Comparison of ENCODE assay signal across 14 mouse cellular contexts in genomic region chr16:37486826-37487612, GRCm38 (mm10). TPM values are rescaled to one million over a fixed set of nuclear protein-coding genes. Genes with fewer than 3 reads are reported as not detected.
DNase-seq lines count a peak whose midpoint lies in the region; ATAC-seq and TF ChIP-seq lines count a peak whose summit lies in the region.
"Had no signal": no experiment of that assay in that cellular context is flagged by ENCODE, and none has a peak within 500 bp of the region (broad histone marks: within the 10 kb centered on the region; RNA-seq: fewer than 3 reads in every experiment).

No protein-coding gene starts in this region.

- no peaks in the 10 kb centered on the region for H3K9me3 ChIP-seq in forebrain, embryonic 10.5 days
- H3K9me3 ChIP-seq in hindbrain, embryonic 16.5 days (ENCODE audit: control insufficient read depth, low read length): no peaks in the 10 kb centered on the region
- H3K9me3 ChIP-seq in neural tube, embryonic 13.5 days: no peaks in the 10 kb centered on the region
- H3K9me3 ChIP-seq in intestine, postnatal 0 days (ENCODE audit: control insufficient read depth): no peaks in the 10 kb centered on the region
- H3K9me3 ChIP-seq: embryonic facial prominence, embryonic 12.5 days; heart, embryonic 15.5 days had no signal

- 0 out of 2 replicates have a peak overlapping the region, but pooled peaks have one; percentile 2 for H3K27ac ChIP-seq in forebrain, embryonic 10.5 days
- no peak overlapping the region for H3K27ac ChIP-seq in hindbrain, embryonic 16.5 days (ENCODE audit: low read depth, low read length)
- H3K27ac ChIP-seq in neural tube, embryonic 13.5 days (replicated peaks): no peak overlapping the region
- H3K27ac ChIP-seq in intestine, postnatal 0 days (ENCODE audit: low read depth, low read length): no peak overlapping the region
- H3K27ac ChIP-seq: embryonic facial prominence, embryonic 12.5 days; gastrocnemius, adult 2 months; heart, embryonic 15.5 days; stomach, postnatal 0 days had no signal

- H3K27me3 ChIP-seq in forebrain, embryonic 10.5 days (ENCODE audit: poor library complexity, severe bottlenecking): no peaks in the 10 kb centered on the region
- H3K27me3 ChIP-seq in hindbrain, embryonic 16.5 days (replicated peaks; ENCODE audit: control insufficient read depth, insufficient read depth, low read length): no peaks in the 10 kb centered on the region
- H3K27me3 ChIP-seq in neural tube, embryonic 13.5 days: no peaks in the 10 kb centered on the region; the same call in 1 of the 2 replicates
- H3K27me3 ChIP-seq in intestine, postnatal 0 days (replicated peaks; ENCODE audit: control insufficient read depth, insufficient read depth, low read length): no peaks in the 10 kb centered on the region
- H3K27me3 ChIP-seq: CH12.LX; embryonic facial prominence, embryonic 12.5 days; heart, embryonic 15.5 days had no signal

- peak; percentile 93 for ATAC-seq in hindbrain, embryonic 16.5 days
- peak; percentile 97 for ATAC-seq in neural tube, embryonic 13.5 days (ENCODE audit: low read depth)
- no peak for ATAC-seq in intestine, postnatal 0 days
- ATAC-seq: liver, postnatal 0 days had no signal

- no peaks in the 10 kb centered on the region for H3K36me3 ChIP-seq in forebrain, embryonic 10.5 days (replicated peaks)
- H3K36me3 ChIP-seq in hindbrain, embryonic 16.5 days (ENCODE audit: control insufficient read depth, insufficient read depth, low read length): no peaks in the 10 kb centered on the region
- no peaks in the 10 kb centered on the region for H3K36me3 ChIP-seq in neural tube, embryonic 13.5 days
- no peaks in the 10 kb centered on the region for H3K36me3 ChIP-seq in intestine, postnatal 0 days (ENCODE audit: control insufficient read depth, insufficient read depth)
- H3K36me3 ChIP-seq: embryonic facial prominence, embryonic 12.5 days; heart, embryonic 15.5 days had no signal

- H3K4me2 ChIP-seq in hindbrain, embryonic 16.5 days (ENCODE audit: low read length): no peak overlapping the region
- no peak overlapping the region for H3K4me2 ChIP-seq in neural tube, embryonic 13.5 days
- H3K4me2 ChIP-seq in intestine, postnatal 0 days (replicated peaks; ENCODE audit: low read depth): no peak overlapping the region
- H3K4me2 ChIP-seq: embryonic facial prominence, embryonic 12.5 days; heart, embryonic 15.5 days had no signal

- peak; percentile 48 for DNase-seq in left cerebral cortex, postnatal 4 days
- no peak for DNase-seq in left cerebral cortex, adult 18-20 months (ENCODE audit: low spot score in 2 of 2)
- DNase-seq in forebrain, embryonic 10.5 days (ENCODE audit: extremely low spot score, low spot score): peak; percentile 60
- DNase-seq in thymus, postnatal 10 days (ENCODE audit: low spot score in 2 of 2): no peak
- DNase-seq in kidney, postnatal 36 days: no peak
- DNase-seq: gastrocnemius, adult 2 months; liver, postnatal 0 days had no signal

- H3K4me1 ChIP-seq in forebrain, embryonic 10.5 days: peaks cover 15% of the 10 kb centered on the region
- no peaks in the 10 kb centered on the region for H3K4me1 ChIP-seq in hindbrain, embryonic 16.5 days (ENCODE audit: control insufficient read depth, insufficient read depth, low read depth, low read length)
- peaks cover 9% of the 10 kb centered on the region; the same call in 1 of the 2 replicates for H3K4me1 ChIP-seq in neural tube, embryonic 13.5 days (replicated peaks)
- H3K4me1 ChIP-seq in intestine, postnatal 0 days (replicated peaks; ENCODE audit: control insufficient read depth, insufficient read depth, low read length): no peaks in the 10 kb centered on the region
- H3K4me1 ChIP-seq: embryonic facial prominence, embryonic 12.5 days; heart, embryonic 15.5 days had no signal

- no peak for TF ChIP-seq CTCF in intestine, postnatal 0 days (IDR thresholded peaks at IDR 0.05; ENCODE audit: low read depth)

- no peak overlapping the region for H3K4me3 ChIP-seq in forebrain, embryonic 10.5 days
- H3K4me3 ChIP-seq in hindbrain, embryonic 16.5 days (ENCODE audit: low read length): no peak overlapping the region
- no peak overlapping the region for H3K4me3 ChIP-seq in neural tube, embryonic 13.5 days
- H3K4me3 ChIP-seq in intestine, postnatal 0 days (ENCODE audit: low read depth, low read length): no peak overlapping the region
- H3K4me3 ChIP-seq: embryonic facial prominence, embryonic 12.5 days; gastrocnemius, adult 2 months; heart, embryonic 15.5 days had no signal

- 76% methylated on average over 3 of the region's 3 CpGs for WGBS in forebrain, embryonic 10.5 days
- WGBS in hindbrain, embryonic 16.5 days: 12% methylated on average over 3 of the region's 3 CpGs
- 19% methylated on average over 3 of the region's 3 CpGs for WGBS in neural tube, embryonic 13.5 days
- WGBS in intestine, postnatal 0 days: 87% methylated on average over 3 of the region's 3 CpGs

- H3K9ac ChIP-seq in hindbrain, embryonic 16.5 days (ENCODE audit: low read depth, low read length): no peak overlapping the region
- H3K9ac ChIP-seq in neural tube, embryonic 13.5 days: no peak overlapping the region
- no peak overlapping the region for H3K9ac ChIP-seq in intestine, postnatal 0 days (ENCODE audit: low read depth, low read length)
- H3K9ac ChIP-seq: embryonic facial prominence, embryonic 12.5 days; heart, embryonic 15.5 days; liver, postnatal 0 days had no signal

- intact Hi-C loops in left cerebral cortex, postnatal 4 days (cut with DNase I): no loop called here

RNA-seq across cellular contexts. Expression of gene Gtf2e1, which starts 52.6 kb away (rescaled TPM):
- 10 to 100 TPM; 24.8 to 26.8 TPM for total RNA-seq in left cerebral cortex, postnatal 4 days (2021)
- total RNA-seq in left cerebral cortex, adult 18-20 months (2021): 10 to 100 TPM; 15.1 to 15.5 TPM
- polyA plus RNA-seq in forebrain, embryonic 10.5 days (2016; fragmentation: Nextera tagmentation; extraction: Ambion mirVana): 50.8 and 53.2 TPM in 2 replicates
- polyA plus RNA-seq in hindbrain, embryonic 16.5 days (2015; fragmentation: Nextera tagmentation; extraction: Ambion mirVana): 28.4 and 31.7 TPM in 2 replicates
- polyA plus RNA-seq in neural tube, embryonic 13.5 days (2015; fragmentation: Nextera tagmentation; extraction: Ambion mirVana): 28.5 and 29.6 TPM in 2 replicates
- 9.7 and 10.6 TPM in 2 replicates for polyA plus RNA-seq in intestine, postnatal 0 days (2015; fragmentation: Nextera tagmentation; extraction: Ambion mirVana)

RNA-seq across cellular contexts. Expression of gene Rabl3, which starts 52.7 kb away (rescaled TPM):
- 1 to 10 TPM; 7.9 to 9.3 TPM for total RNA-seq in left cerebral cortex, postnatal 4 days (2021)
- 1 to 10 TPM; 8.3 TPM for total RNA-seq in left cerebral cortex, adult 18-20 months (2021)
- 42.6 and 44.9 TPM in 2 replicates for polyA plus RNA-seq in forebrain, embryonic 10.5 days (2016; fragmentation: Nextera tagmentation; extraction: Ambion mirVana)
- polyA plus RNA-seq in hindbrain, embryonic 16.5 days (2015; fragmentation: Nextera tagmentation; extraction: Ambion mirVana): 17.3 and 17.5 TPM in 2 replicates
- polyA plus RNA-seq in neural tube, embryonic 13.5 days (2015; fragmentation: Nextera tagmentation; extraction: Ambion mirVana): 21.6 and 23.9 TPM in 2 replicates
- polyA plus RNA-seq in intestine, postnatal 0 days (2015; fragmentation: Nextera tagmentation; extraction: Ambion mirVana): 25.6 and 27.4 TPM in 2 replicates

Comparison
In these comparisons a context has a peak if more than half of its experiments do, and no peak if none do; other contexts are left out.
1. DNase-seq: peak in left cerebral cortex, postnatal 4 days (single experiment) and forebrain, embryonic 10.5 days (single experiment); none in left cerebral cortex, adult 18-20 months (0 of 2), thymus, postnatal 10 days (0 of 2) and kidney, postnatal 36 days (0 of 2).